Mouse (Mus musculus): ENCODE measurements around the gene Arid3c. TPM values are rescaled to one million over a fixed set of nuclear protein-coding genes. Genes with fewer than 3 reads are reported as not detected.
"Not testable (repeated sequence)": the region's sequence is repeated elsewhere in the genome, so short reads cannot be mapped to it uniquely, and the experiment has no call there.

Arid3c gene
- polyA plus RNA-seq, 1 experiment from 2014 or later: 0.20 TPM

DNA sequence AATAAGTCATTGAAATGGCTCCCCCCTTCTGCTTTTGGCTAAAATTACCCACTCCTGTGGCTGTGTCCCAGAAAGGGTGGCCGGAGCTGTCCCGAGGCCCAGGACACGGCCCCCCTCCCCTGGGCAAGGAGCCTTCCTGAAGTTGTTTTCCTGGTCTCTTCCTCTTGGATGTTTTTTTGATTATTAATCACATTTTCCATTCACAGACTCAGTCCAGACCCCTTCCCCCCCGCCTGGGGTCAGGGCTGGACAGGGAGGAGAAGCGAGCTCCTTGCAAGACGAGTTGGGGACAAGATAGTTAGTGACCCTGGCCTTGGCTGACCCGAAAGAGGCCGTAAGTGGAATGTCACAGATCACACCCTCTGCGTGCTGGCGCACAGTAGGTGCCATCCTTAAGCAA, 31.2 kb downstream of the Arid3c start, which contains the start of gene Il11ra1:
Gene Il11ra1 (plus strand): TSS at position 207 of the 400 bp plus-strand sequence.
- not testable (repeated sequence) for H3K27me3 ChIP-seq; H3K9me3 ChIP-seq; H3K27ac ChIP-seq; ATAC-seq (ENCODE audit: insufficient number of reproducible peaks, insufficient read depth, low FRiP score, low TSS enrichment, low read depth); H3K4me3 ChIP-seq; H3K36me3 ChIP-seq; H3K9ac ChIP-seq
- Histone ChIP-seq H3K4me1 (peaks cover 11% of the 10 kb centered on the region), H3K4me2 (peak within 1 kb of the TSS; percentile 40)
- WGBS: 77% methylated on average over 10 of the region's 10 CpGs

DNA sequence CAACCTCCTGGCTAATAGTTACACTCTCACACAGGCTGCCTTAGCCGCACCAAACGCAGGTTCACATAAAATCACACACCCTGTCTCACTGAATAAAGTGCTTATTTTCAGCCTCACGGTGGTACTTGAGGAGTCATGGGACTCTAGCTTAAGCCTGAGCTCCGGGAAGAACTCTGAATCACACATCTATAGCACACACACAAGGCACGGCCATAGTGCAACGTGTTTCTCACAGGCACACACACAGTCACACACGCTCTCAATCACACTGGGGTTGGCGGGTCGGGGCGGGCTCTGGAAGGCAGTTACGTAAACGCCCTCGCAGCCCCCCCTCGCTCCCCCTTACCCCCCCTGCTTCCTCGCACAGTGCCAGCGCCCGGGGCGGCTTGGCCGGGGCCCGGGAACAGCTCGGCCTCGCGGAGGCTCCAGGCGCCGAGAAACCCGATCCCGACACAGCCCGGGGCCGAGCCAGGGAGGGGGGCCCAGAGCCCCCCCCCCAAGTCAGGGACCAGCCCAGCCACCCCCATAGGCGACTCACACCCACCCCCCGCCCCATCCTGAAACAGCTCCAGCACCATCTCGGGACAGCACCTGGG, 32.4 kb downstream of the Arid3c start:
- H3K4me1 ChIP-seq; H3K27me3 ChIP-seq; H3K27ac ChIP-seq; H3K36me3 ChIP-seq; H3K9me3 ChIP-seq; ATAC-seq (ENCODE audit: insufficient number of reproducible peaks, insufficient read depth, low FRiP score, low TSS enrichment, low read depth); H3K9ac ChIP-seq; H3K4me3 ChIP-seq: not testable (repeated sequence)
- peak overlapping the region; percentile 40 for H3K4me2 ChIP-seq
- WGBS: 3% methylated on average over 23 of the region's 32 CpGs

DNA sequence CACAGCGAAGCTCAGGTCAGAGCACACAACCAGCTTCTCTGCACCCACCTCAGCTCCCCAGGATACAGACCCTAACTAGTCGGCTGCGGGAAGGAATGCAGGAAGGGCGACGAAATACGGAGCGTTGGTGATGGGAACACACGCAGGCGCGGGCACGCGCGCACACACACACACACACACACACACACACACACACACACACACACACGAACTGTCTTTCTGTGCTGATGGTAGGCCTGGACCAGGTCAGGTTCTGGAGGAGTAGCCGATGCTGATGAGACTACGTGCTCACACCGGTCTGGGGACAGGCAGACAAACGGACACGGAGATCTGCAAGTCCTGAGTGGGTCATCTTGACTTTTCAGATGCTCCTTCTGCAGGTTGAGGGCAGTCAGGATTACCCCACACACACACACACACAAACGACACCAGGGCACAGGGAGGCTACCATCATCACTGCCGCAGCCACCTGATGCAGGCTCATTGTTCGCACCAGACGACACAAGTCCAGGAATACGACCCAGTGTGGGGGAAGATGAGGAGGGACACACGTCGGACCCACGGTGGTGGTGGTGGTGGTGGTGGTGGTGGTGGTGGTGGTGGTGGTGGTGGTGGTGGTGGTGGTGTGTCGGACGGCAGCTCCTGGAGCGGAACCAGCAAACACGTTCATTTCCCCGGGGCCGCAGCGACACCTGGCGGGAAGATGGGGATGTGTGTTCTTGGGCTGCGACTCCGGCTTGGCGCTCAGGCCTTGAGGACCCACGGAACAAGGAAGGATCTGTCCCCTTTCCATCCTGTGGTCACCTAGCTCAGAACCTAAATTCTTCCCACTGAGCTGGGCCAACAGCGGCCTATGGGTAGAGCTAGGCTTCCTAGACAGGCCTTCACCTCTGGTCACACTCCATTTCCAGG, 33.8 kb downstream of the Arid3c start, which contains the start of gene Cntfr:
Gene Cntfr (minus strand): TSS at position 160 of the 912 bp plus-strand sequence.
- H3K9ac ChIP-seq; H3K4me3 ChIP-seq; H3K27me3 ChIP-seq; ATAC-seq (ENCODE audit: insufficient number of reproducible peaks, insufficient read depth, low FRiP score, low TSS enrichment, low read depth); H3K36me3 ChIP-seq; H3K9me3 ChIP-seq; H3K27ac ChIP-seq; H3K4me1 ChIP-seq: not testable (repeated sequence)
- 12% methylated on average over 32 of the region's 40 CpGs for WGBS
- H3K4me2 ChIP-seq: peak within 1 kb of the TSS; percentile 47

DNA sequence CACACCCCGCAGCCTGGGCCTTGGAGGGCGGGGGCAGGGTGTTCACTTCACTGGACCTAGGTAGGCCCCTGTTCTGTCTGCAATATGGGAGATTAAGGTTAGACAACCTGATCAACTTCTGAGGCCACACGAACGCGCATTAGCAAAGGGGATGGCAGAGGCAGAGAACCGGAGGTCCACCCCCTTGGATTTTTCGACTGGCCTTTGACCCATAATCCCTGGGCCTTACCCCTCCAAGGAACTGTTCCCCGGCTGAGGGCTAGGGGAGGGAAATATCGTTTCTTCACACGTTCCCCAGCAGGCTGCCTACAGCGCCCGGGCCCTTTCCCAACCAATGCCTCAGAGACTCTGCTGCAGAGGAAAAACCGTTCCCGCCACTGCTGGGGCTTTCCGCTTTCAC, 34.5 kb downstream of the Arid3c start:
- H3K4me2 ChIP-seq; H3K27ac ChIP-seq; H3K9me3 ChIP-seq; H3K4me3 ChIP-seq; H3K4me1 ChIP-seq; ATAC-seq (ENCODE audit: insufficient number of reproducible peaks, insufficient read depth, low FRiP score, low TSS enrichment, low read depth); H3K36me3 ChIP-seq; H3K9ac ChIP-seq; H3K27me3 ChIP-seq: not testable (repeated sequence)
- 8% methylated on average over 14 of the region's 15 CpGs for WGBS

DNA sequence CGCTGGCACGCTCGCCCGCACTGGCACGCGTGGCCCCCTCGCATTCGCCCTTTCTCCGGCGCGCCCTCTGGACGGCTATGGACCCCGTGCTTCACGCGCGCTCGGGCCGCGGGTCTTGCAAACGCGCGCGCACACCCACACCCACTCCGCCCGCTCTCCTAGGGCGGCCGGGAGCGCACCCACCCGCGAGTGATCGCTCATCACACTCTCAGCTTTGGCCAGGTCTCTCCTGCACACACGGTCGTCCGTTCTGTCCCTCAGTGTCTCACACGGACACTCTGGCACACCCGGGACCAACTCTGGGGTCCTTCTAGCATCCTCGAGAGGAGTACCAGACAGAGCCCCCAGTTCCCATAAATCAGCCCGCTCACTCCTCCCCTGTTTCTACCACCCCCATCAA, 35.1 kb downstream of the Arid3c start:
- peak overlapping the region; percentile 47 for H3K4me2 ChIP-seq

DNA sequence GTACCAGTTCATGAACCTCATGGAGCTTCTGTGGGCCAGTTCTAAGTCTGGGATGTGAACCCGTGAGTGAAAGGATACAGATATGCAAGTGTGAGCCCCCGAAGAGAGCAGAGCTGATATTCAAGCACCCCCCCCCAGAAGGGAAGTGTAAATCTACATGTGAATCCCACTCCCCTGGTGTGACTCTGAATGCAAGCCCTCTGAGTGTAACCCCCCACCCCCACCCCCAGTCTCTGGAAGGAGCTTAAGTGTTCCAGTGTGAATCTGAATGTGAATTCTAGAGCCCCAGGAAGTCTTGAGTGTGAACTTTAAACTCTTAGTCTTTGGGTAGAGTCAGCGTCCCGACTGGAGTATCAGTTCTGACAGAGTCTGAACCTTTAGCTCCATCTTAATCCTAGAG, 37.4 kb downstream of the Arid3c start:
- H3K27ac ChIP-seq; H3K9me3 ChIP-seq; H3K36me3 ChIP-seq; H3K4me3 ChIP-seq; H3K9ac ChIP-seq; ATAC-seq (ENCODE audit: insufficient number of reproducible peaks, insufficient read depth, low FRiP score, low TSS enrichment, low read depth); H3K4me1 ChIP-seq; H3K27me3 ChIP-seq: not testable (repeated sequence)
- 0 out of 2 replicates have a peak overlapping the region, but pooled peaks have one; percentile 16 for H3K4me2 ChIP-seq
- 20% methylated on average over 4 of the region's 4 CpGs for WGBS

More for the DNA sequence above, 35.1 kb downstream of the Arid3c start:
- not testable (repeated sequence) for H3K4me1 ChIP-seq; ATAC-seq (ENCODE audit: insufficient number of reproducible peaks, insufficient read depth, low FRiP score, low TSS enrichment, low read depth); H3K27me3 ChIP-seq; H3K9ac ChIP-seq; H3K9me3 ChIP-seq; H3K36me3 ChIP-seq; H3K27ac ChIP-seq
- 1% methylated on average over 14 of the region's 38 CpGs for WGBS
- peak overlapping the region; percentile 26; the same call in 1 of the 2 replicates for H3K4me3 ChIP-seq

DNA sequence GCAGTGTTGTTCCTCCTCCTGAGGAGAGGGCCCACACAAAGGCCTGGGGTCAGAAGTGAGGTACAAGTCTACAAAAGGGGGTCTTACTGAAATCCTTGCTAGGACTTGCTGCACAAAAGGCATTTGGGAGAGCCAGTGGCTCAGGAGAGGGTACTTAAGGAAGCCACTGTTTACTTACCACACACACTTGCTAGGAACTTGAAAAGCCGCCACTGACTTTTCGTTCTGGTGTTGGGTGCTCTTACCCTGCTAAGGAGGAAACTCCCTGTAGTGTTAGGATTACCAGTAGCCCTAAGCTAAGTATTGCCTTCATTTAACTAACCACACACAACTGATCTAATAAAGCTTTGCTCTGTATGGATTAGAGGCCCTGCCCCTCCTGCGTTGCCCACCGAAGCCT, 40.9 kb downstream of the Arid3c start:
- not testable (repeated sequence) for H3K4me2 ChIP-seq; H3K27me3 ChIP-seq; H3K9ac ChIP-seq; ATAC-seq (ENCODE audit: insufficient number of reproducible peaks, insufficient read depth, low FRiP score, low TSS enrichment, low read depth); H3K4me1 ChIP-seq; H3K4me3 ChIP-seq; H3K36me3 ChIP-seq; H3K27ac ChIP-seq; H3K9me3 ChIP-seq
- no CpG with 5 or more reads among the region's 4 CpGs for WGBS

DNA sequence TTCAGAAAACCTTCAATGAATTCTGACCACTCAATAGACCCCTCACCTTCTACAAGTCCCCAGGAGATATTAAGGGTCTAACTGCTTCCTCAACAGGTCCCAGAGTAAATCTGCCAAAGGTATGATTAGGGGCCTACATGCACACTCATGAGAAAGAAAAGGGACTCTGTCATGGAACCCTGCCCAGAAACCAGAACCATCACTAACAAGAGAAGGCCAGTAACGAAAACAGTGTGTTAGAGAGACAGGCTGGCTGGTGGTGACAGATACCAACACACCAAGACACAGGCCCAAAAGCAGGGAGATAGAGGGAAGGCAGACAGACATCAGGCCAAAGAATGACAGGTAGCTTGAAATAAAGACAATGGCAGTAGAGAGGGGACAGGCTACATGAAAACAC, 42.4 kb downstream of the Arid3c start:
- not testable (repeated sequence) for H3K4me2 ChIP-seq; H3K27me3 ChIP-seq; H3K4me3 ChIP-seq; H3K9me3 ChIP-seq; H3K9ac ChIP-seq; ATAC-seq (ENCODE audit: insufficient number of reproducible peaks, insufficient read depth, low FRiP score, low TSS enrichment, low read depth); H3K4me1 ChIP-seq; H3K36me3 ChIP-seq; H3K27ac ChIP-seq
- 55% methylated on average over 1 of the region's 1 CpGs for WGBS

DNA sequence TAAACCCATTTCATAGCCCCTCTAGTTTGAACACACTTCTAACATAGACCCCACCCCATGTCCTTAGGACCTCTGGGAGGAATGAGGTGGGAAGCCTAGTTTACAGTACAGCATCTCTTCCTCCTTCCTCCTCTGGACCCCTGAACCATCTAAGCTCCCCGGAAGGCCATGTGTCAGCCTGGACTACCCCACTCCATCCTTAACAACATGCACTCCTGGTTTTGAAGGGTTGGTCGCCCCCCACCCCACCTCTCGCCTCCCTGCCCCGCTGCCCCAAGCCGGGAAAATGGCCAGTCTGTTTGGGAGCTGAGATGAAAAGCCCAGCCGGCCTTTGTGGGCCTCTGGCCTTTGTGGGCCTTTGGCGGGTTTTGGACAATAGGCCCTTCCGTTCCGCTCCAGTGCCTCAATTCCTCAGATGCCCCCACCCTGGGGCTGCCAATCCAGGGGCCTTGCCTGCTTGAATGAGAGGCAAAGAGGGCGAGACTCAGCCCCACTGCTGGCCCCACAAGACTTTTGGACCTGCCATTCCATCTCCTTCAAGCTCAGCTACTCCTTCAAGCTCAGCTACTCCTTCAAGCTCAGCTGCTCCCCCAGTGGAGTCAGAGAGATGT, 45.0 kb downstream of the Arid3c start:
- not testable (repeated sequence) for H3K9me3 ChIP-seq; H3K27ac ChIP-seq; ATAC-seq (ENCODE audit: insufficient number of reproducible peaks, insufficient read depth, low FRiP score, low TSS enrichment, low read depth); H3K36me3 ChIP-seq; H3K4me3 ChIP-seq; H3K9ac ChIP-seq; H3K4me2 ChIP-seq; H3K27me3 ChIP-seq
- peaks cover 19% of the 10 kb centered on the region for H3K4me1 ChIP-seq
- 44% methylated on average over 10 of the region's 10 CpGs for WGBS

DNA sequence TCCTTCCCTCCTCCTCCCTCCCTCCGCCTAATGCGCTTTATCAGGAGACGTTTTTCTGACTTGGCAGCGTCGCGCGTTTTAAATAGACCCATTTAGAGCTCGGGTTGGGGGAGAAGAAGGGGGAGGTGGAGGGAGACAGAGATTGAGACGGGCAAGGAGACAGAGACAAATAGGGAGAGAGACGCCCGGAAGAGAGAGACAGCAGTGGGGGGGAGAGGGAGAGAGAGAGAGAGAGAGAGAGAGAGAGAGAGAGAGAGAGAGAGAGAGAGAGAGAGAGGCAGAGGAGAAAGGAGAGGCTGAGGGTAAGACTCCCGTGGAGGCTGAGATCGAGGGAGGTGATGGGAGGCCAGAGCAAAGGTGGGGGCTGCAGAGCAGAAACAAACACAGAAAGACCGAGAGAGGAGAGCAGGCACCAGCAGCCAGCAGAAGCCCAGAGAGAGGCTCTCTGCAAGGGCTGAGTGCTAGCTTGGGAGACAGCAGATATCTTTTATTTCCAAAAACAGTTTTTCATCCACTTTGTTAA, 46.0 kb downstream of the Arid3c start:
- not testable (repeated sequence) for H3K36me3 ChIP-seq, H3K4me3 ChIP-seq
- H3K4me2 ChIP-seq: peak overlapping the region; percentile 45

DNA sequence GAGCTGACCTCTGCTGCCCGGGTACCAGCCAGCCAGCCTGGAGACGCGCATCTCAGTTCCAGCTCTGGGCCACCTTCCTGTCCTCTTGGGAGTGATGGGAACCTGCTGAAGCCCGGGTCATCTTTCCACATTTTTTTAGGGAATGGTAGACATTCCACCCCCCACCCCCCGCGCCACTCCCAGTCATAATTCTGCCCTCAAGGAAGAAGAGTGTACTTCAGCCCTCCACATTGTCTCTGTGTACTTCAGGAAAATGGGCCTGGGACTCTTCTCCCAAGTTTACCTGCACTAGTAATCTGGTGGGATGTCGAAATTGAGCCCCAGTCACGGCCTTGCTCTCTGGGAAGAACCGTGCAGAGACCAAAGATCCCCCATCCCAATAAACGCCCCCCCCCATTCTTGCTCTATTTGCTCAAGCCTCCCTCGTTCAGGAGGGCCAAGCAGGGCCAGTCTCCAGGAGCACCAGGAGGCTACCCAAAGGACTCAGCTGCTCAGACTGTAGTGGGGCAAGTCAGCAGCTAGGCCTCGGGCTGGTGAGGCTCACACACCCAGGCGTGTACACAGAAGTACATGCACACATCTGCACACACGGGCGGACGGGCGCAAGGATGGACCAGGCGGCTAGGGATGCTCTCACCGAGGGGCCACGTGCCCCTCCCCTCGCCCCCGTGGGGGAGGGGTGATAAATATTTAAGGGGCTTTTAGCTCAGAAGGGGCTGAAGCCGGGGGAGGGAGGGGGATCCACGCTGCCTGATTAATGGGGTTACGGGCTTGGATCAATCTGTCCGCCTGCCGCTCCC, 46.6 kb downstream of the Arid3c start:
- not testable (repeated sequence) for H3K36me3 ChIP-seq; H3K9me3 ChIP-seq; H3K9ac ChIP-seq; H3K27me3 ChIP-seq; ATAC-seq (ENCODE audit: insufficient number of reproducible peaks, insufficient read depth, low FRiP score, low TSS enrichment, low read depth); H3K27ac ChIP-seq
- H3K4me3 ChIP-seq: peak overlapping the region; percentile 20
- H3K4me1 ChIP-seq: peaks cover 33% of the 10 kb centered on the region
- H3K4me2 ChIP-seq: peak overlapping the region; percentile 45
- WGBS: 5% methylated on average over 24 of the region's 27 CpGs

More for the DNA sequence above, 46.0 kb downstream of the Arid3c start:
- H3K27ac ChIP-seq; ATAC-seq (ENCODE audit: insufficient number of reproducible peaks, insufficient read depth, low FRiP score, low TSS enrichment, low read depth); H3K9me3 ChIP-seq; H3K9ac ChIP-seq; H3K27me3 ChIP-seq: not testable (repeated sequence)
- H3K4me1 ChIP-seq: peaks cover 27% of the 10 kb centered on the region
- 3% methylated on average over 12 of the region's 14 CpGs for WGBS

All from embryonic facial prominence, embryonic 13.5 days (tissue).